Mouse (Mus musculus) thymus, postnatal 25 days (tissue): Measurements from ENCODE around the gene Nfe2l3.
"Not testable (repeated sequence)": the region's sequence is repeated elsewhere in the genome, so short reads cannot be mapped to it uniquely, and the experiment has no call there.

Experiments used
- DNase-seq: peaks from one replicate; pipeline ENCODE4 v3.0.0; 2022

Nfe2l3 gene

GRCm38 (mm10) chr6:51432535-51433397, at the start of gene Nfe2l3:
Gene Nfe2l3, plus strand, starts transcription at chr6:51432670.
- peak; percentile 75 for DNase-seq

GRCm38 (mm10) chr6:51383769-51384755, 48.4 kb upstream of the Nfe2l3 start:
- DNase-seq = peak; percentile 88

- DNase-seq = no peak
Observed at GRCm38 (mm10) chr6:51390505-51390904, 42.0 kb upstream of the Nfe2l3 start.

DNA sequence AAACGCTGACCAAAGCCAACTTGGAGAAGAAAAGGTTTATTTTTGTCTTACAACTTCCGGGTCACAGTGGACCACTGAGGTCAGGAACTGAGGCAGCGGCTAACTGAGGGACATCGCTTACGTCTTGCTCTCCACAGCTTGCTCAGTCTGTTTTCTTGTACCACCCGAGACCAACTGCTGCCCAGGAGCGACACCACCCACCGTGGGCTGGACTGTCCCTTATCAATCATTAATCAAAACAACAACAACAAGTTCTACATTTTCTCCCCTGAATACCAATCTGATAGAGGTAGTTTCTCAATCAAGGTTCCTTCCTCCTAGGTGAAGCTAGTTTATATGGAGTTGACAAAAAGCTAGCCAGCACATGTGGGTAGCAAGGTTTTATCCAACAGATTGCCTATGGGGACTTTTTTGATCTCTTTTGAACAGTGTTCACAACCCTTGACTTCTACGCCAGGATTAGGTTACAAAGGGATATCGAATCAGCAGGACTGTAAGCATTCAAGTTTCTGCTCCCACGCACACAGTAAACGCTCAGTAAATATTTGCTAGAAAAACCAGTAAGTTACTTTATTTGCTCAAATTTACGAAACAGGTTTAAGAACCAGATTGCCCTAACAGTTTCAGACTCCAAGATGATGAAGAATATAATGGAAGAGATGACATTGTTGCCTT, 40.5 kb upstream of the Nfe2l3 start:
- no peak for DNase-seq

DNA sequence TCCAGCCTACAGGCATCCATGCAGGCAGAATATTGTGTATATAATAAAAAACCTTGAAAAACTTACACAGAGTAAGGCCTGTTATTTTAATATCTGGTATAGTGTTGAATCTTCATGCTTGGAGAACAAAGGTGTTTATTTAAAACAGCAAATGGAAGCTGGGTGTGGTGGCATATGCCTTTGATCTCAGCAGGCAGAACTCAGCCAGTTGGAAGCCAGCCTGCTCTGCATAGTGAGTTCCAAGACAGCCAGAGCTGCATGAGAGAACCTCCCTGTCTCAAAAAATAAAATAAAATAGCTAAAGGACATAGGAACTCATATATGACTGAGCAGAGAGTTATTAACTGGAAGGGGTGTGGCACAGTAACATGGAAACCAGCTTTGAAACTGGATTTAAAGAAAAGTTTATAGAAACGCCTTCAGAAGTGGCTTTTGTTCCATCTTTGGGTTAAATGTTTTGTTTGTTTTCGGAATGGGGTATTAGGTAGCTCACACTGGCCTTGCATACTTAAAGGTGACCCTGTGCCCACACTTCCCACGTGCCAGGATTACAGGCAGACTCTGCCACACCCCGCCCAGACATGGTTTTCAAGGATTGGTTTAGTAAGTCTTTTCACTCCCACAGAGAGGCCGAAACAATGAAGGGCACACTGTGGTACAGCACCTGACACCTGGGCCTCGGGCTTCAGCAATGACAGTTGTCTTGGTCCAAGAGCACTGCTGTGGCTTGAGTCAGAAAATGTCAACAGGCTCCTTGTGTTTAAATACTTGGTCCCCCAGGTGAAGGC, 38.9 kb upstream of the Nfe2l3 start:
- DNase-seq = no peak

GRCm38 (mm10) chr6:51394367-51394766, 38.1 kb upstream of the Nfe2l3 start:
- DNase-seq = not testable (repeated sequence)

GRCm38 (mm10) chr6:51394963-51395362, 37.5 kb upstream of the Nfe2l3 start:
- DNase-seq = not testable (repeated sequence)

DNA sequence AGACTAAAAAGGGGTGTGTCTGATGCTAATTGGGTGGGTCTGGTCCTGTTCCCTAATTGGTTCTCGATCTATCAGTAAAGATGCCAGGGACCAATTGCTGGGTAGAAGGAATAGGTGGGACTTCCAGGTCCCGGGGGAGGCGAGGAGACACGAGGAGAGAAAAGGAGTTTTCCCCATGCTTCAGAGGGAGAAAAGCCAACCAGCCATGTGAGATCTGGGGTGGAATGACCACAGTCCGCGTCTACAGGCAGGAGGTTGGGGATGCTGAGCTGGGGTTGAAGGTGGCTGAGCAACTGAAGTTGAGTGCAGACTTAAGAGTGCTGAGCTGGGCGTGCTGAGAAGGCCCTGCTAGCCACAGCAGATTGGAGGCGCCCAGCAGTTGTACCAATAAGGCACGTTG, 37.0 kb upstream of the Nfe2l3 start:
- no peak for DNase-seq

GRCm38 (mm10) chr6:51399113-51399518, 33.4 kb upstream of the Nfe2l3 start:
- no peak for DNase-seq

DNA sequence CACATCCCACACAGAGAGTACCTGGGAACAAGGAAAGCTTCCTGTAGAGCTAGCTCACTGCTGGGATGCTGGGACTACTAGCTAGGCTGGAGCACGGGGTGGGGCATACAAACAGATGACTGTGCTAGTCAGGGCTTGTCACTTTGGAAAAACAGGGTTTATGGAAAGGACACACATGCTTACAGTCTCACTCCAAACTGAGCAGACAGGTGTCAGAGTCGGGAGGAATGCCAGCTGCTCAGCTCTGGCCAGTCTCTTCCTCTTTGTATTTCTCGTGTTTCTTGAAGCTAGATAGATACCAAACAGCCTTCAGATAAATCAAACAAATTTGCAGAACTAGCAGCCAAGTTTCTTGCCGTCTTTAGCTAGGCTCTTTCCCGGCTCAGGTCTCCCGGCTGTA, 31.2 kb upstream of the Nfe2l3 start:
- DNase-seq = no peak

GRCm38 (mm10) chr6:51403598-51403997, 28.9 kb upstream of the Nfe2l3 start:
- no peak for DNase-seq

DNA sequence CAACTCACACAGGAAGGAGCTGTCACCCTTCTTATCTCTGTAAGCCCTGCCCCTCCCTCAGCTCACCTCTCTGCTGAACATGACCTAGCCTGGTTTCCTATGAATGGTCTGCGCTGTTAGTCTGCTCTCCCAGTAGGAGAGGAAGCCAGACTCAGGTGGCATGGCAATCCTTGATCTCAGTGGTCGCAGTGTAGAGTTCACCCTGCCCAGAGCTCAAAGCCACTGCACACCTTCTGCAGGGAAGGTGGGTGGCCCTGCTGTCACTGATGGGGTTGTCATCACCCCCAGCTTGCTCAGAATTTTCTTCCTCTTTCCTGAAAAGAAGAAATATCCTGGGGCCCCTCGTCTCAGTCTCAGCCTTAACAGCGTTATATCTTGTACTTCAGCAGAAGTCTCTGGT, 28.0 kb upstream of the Nfe2l3 start:
- DNase-seq = no peak

DNA sequence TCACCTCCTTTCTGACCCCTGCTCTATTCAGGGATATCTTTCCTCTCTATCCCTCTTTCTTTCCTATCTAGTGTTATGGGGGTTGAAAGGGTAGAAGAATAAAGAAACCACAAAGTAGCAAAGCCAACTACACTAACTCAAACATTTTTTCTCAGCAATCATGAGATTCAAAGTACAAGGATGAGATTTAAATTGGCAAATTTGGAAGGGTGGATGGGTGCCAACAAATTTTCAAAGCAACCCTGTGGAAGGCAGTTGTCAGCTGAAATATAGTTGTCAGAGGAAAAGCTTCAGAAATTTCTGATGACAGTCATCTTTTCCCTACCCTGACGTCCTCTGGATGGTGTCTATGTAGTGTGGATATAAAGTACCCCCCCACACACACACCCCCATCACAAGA, 16.0 kb upstream of the Nfe2l3 start:
- DNase-seq = no peak

DNA sequence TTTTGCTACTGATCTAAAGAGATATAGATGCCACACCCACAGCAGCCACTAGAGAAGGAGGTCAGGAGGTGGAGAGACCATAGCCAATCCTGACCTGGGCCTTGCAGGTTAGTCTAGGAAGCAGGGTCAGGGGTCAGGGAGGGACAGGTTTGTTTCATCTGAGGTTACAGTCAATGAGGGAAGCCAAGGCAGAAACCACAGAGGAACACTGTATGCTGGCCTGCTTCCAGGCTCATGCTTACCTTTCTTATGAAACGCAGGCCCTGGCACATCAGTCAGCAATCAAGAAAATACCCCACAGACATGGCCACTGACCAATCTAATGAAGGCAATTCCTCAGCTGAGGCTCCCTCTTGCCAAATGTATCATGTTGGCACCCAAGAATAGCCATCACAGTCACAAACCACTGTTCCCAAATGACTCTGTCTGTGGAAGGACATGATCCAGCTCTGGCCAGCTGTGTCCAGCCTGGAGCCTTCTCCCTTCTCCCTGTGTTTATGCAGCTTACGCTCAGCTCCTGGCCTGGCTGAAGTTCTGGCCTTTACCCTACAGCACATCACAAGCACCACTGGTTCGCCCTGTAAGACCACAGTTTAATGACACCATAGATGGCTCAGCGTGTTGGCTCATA, 15.0 kb upstream of the Nfe2l3 start:
- no peak for DNase-seq

GRCm38 (mm10) chr6:51423466-51424122, 8.9 kb upstream of the Nfe2l3 start:
- no peak for DNase-seq

DNA sequence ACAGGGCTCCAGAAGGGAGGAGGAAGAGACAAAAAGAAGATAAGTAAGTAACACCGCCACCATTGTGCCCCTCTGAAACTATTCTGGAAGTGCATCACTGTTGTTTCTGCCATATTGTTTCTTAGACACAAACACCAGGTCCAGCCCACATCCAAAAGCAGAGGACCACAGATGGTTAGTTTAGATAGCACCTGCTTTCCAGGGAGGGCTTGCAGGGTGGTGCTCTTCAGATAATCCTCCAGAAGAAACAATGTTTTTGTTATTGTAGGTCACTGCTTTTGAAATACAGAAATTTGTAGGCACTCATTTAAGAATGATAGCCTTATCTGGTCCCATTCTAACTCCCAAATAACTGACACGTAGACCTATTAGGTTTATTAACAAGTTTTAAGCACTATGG, 7.9 kb upstream of the Nfe2l3 start:
- DNase-seq = no peak

GRCm38 (mm10) chr6:51434270-51434669, 1.8 kb downstream of the Nfe2l3 start:
- no peak for DNase-seq

DNA sequence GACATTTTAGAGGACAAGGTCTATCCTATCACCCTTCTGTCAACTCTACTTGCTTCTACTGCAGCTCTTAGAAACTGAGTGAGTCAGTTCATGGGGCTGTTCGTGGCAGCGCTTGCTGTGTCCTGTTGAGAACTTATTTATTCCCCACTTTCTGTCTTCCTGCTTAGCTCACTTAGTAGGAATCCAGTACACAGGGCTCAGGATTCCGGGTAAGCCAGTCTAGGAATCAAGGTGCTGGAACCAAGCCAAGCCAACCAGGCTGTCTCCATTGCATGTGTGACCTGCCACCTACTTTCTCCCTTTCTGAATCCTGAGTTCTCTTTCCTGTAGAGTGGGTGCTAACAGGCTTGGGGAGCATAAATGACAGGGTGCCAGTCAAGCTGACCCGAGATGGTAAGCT, 5.2 kb downstream of the Nfe2l3 start:
- no peak for DNase-seq

- DNase-seq = no peak
Observed at GRCm38 (mm10) chr6:51438826-51439330, 6.4 kb downstream of the Nfe2l3 start.

- DNase-seq = peak; percentile 65
Observed at GRCm38 (mm10) chr6:51442191-51442835, 9.8 kb downstream of the Nfe2l3 start.
